ENCODE assay signal across 11 mouse cellular contexts in the genomic region with DNA sequence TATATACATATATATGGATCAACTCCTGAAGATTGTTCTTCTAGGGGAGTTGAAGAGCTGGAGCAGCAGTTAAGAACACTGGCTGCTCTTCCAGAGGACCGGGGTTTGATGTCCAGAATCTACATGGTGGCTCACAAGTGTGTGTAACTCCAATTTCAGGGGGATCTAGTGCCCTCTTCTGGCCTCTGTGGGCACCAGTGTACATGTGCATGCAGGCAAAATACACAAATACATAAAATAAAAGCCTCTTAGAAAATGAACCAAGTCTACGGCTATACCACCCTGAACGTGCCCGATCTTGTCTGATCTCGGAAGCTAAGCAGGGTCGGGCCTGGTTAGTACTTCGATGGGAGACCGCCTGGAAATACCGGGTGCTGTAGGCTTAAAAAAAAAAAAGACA. TPM values are rescaled to one million over a fixed set of nuclear protein-coding genes. Genes with fewer than 3 reads are reported as not detected.
DNase-seq lines count a peak whose midpoint lies in the region; ATAC-seq and TF ChIP-seq lines count a peak whose summit lies in the region.
"Had no signal": no experiment of that assay in that cellular context is flagged by ENCODE, and none has a peak within 500 bp of the region (broad histone marks: within the 10 kb centered on the region; RNA-seq: fewer than 3 reads in every experiment).

No protein-coding gene starts in this region.

- no peak for TF ChIP-seq POLR2A in heart, adult 2 months (IDR thresholded peaks at IDR 0.05; ENCODE audit: insufficient read depth, low read depth, low read length)

- H3K9me3 ChIP-seq in heart, embryonic 11.5 days (replicated peaks; ENCODE audit: control insufficient read depth, low read length), result no peaks in the 10 kb centered on the region
- H3K9me3 ChIP-seq in neural tube, embryonic 13.5 days, result no peaks in the 10 kb centered on the region
- no peaks in the 10 kb centered on the region for H3K9me3 ChIP-seq in kidney, embryonic 16.5 days (ENCODE audit: low read length)
- H3K9me3 ChIP-seq: midbrain, embryonic 13.5 days had no signal

- no peak overlapping the region for H3K27ac ChIP-seq in heart, adult 2 months
- H3K27ac ChIP-seq in heart, embryonic 11.5 days (ENCODE audit: low read depth, low read length), result no peak overlapping the region
- H3K27ac ChIP-seq in neural tube, embryonic 13.5 days (replicated peaks), result no peak overlapping the region
- no peak overlapping the region for H3K27ac ChIP-seq in kidney, embryonic 16.5 days (ENCODE audit: low read length)
- H3K27ac ChIP-seq: hindbrain, embryonic 14.5 days; midbrain, embryonic 13.5 days had no signal

- 46% methylated on average over 9 of the region's 9 CpGs for WGBS in heart, adult 2 months
- WGBS in heart, embryonic 11.5 days (ENCODE audit: insufficient replicate concordance), result 39% methylated on average over 9 of the region's 9 CpGs
- WGBS in neural tube, embryonic 13.5 days, result 39% methylated on average over 9 of the region's 9 CpGs
- WGBS in kidney, embryonic 16.5 days, result 48% methylated on average over 9 of the region's 9 CpGs

- H3K4me3 ChIP-seq in heart, adult 2 months, result no peak overlapping the region
- H3K4me3 ChIP-seq in heart, embryonic 11.5 days (ENCODE audit: low read depth, low read length), result no peak overlapping the region
- no peak overlapping the region for H3K4me3 ChIP-seq in neural tube, embryonic 13.5 days
- H3K4me3 ChIP-seq in kidney, embryonic 16.5 days (ENCODE audit: low read length), result no peak overlapping the region
- H3K4me3 ChIP-seq: midbrain, embryonic 13.5 days had no signal

- H3K9ac ChIP-seq in heart, adult 2 months (ENCODE audit: low read depth, low read length), result no peak overlapping the region
- no peak overlapping the region for H3K9ac ChIP-seq in heart, embryonic 11.5 days (ENCODE audit: low read depth, low read length)
- no peak overlapping the region for H3K9ac ChIP-seq in neural tube, embryonic 13.5 days
- no peak overlapping the region for H3K9ac ChIP-seq in kidney, embryonic 16.5 days (replicated peaks; ENCODE audit: low read length)
- H3K9ac ChIP-seq: hindbrain, embryonic 14.5 days; midbrain, embryonic 13.5 days had no signal

- H3K4me1 ChIP-seq in heart, adult 2 months (ENCODE audit: control insufficient read depth, insufficient read depth, low read length), result no peaks in the 10 kb centered on the region
- peaks cover 16% of the 10 kb centered on the region for H3K4me1 ChIP-seq in heart, embryonic 11.5 days (ENCODE audit: control insufficient read depth, insufficient read depth, low read length)
- H3K4me1 ChIP-seq in neural tube, embryonic 13.5 days (replicated peaks), result peaks cover 33% of the 10 kb centered on the region
- H3K4me1 ChIP-seq in kidney, embryonic 16.5 days (ENCODE audit: insufficient read depth, low read length), result peaks cover 19% of the 10 kb centered on the region

- DNase-seq in heart, adult 2 months, result no peak
- no peak for DNase-seq in neural tube, embryonic 10.5 days (ENCODE audit: extremely low spot score, low spot score)
- DNase-seq in splenic B cell, adult 2 months (ENCODE audit: low read depth, low spot score), result peak; percentile 56
- DNase-seq in urinary bladder, adult 2 months (ENCODE audit: low spot score), result no peak
- DNase-seq: cerebellum, adult 8-10 months had no signal

- ATAC-seq in heart, embryonic 11.5 days (replicated peaks; ENCODE audit: insufficient number of reproducible peaks, low FRiP score, low TSS enrichment), result no peak
- no peak for ATAC-seq in neural tube, embryonic 13.5 days (ENCODE audit: low read depth)
- ATAC-seq in common myeloid progenitor, adult 5-6 weeks (replicated peaks; ENCODE audit: low read depth, poor library complexity, severe bottlenecking), result peak; percentile 53; the same call in 1 of the 2 replicates
- ATAC-seq in kidney, embryonic 16.5 days (ENCODE audit: low FRiP score, low TSS enrichment), result no peak
- ATAC-seq: midbrain, embryonic 13.5 days had no signal

- H3K27me3 ChIP-seq in heart, adult 2 months (ENCODE audit: control insufficient read depth, insufficient read depth, low read length), result peaks cover 15% of the 10 kb centered on the region
- peaks cover 59% of the 10 kb centered on the region for H3K27me3 ChIP-seq in heart, embryonic 11.5 days (ENCODE audit: control insufficient read depth, insufficient read depth, low read length)
- peaks cover 89% of the 10 kb centered on the region for H3K27me3 ChIP-seq in neural tube, embryonic 13.5 days
- peaks cover 2% of the 10 kb centered on the region; the same call in 1 of the 2 replicates for H3K27me3 ChIP-seq in splenic B cell, adult 2 months (ENCODE audit: control insufficient read depth, insufficient read depth, low read length, poor library complexity, severe bottlenecking)
- H3K27me3 ChIP-seq in kidney, embryonic 16.5 days (ENCODE audit: insufficient read depth, low read length), result peaks cover 55% of the 10 kb centered on the region

- no peak overlapping the region for H3K4me2 ChIP-seq in heart, embryonic 11.5 days
- 0 out of 2 replicates have a peak overlapping the region, but pooled peaks have one; percentile 11 for H3K4me2 ChIP-seq in neural tube, embryonic 13.5 days
- H3K4me2 ChIP-seq in kidney, embryonic 16.5 days (replicated peaks; ENCODE audit: low read depth, low read length), result no peak overlapping the region

- no peaks in the 10 kb centered on the region for H3K79me2 ChIP-seq in heart, adult 2 months (replicated peaks; ENCODE audit: control insufficient read depth, insufficient read depth, low read length)

- TF ChIP-seq CTCF in heart, adult 2 months (IDR thresholded peaks at IDR 0.05), result peak; percentile 59

- no peak for TF ChIP-seq EP300 in heart, adult 2 months (IDR thresholded peaks at IDR 0.05; ENCODE audit: insufficient read depth, low read depth, low read length)

- intact Hi-C loops in heart, adult 2 months (cut with DNase I), result no loop called here

- no peaks in the 10 kb centered on the region for H3K36me3 ChIP-seq in heart, adult 2 months (ENCODE audit: control insufficient read depth, insufficient read depth, low read length)
- H3K36me3 ChIP-seq in heart, embryonic 11.5 days (ENCODE audit: control insufficient read depth, insufficient read depth, low read length), result no peaks in the 10 kb centered on the region
- no peaks in the 10 kb centered on the region for H3K36me3 ChIP-seq in neural tube, embryonic 13.5 days
- H3K36me3 ChIP-seq in splenic B cell, adult 2 months (ENCODE audit: control insufficient read depth, insufficient read depth, low read length, poor library complexity, severe bottlenecking), result no peaks in the 10 kb centered on the region
- H3K36me3 ChIP-seq in kidney, embryonic 16.5 days (ENCODE audit: insufficient read depth, low read length), result no peaks in the 10 kb centered on the region
- H3K36me3 ChIP-seq: midbrain, embryonic 13.5 days had no signal

RNA-seq across cellular contexts. Expression of a gene that starts 6.0 kb away (rescaled TPM):
- total RNA-seq in heart, adult 2 months (2021), result not detected
- polyA plus RNA-seq in heart, adult 2 months (2012; rRNA removed), result not detected in 2 replicates
- 0.23 TPM in 1 of 2 replicates, not detected in the other for polyA plus RNA-seq in heart, embryonic 11.5 days (2014; fragmentation: Nextera tagmentation; extraction: Ambion mirVana)
- 1.6 and 1.7 TPM in 2 replicates for polyA plus RNA-seq in neural tube, embryonic 13.5 days (2015; fragmentation: Nextera tagmentation; extraction: Ambion mirVana)
- not detected in 2 replicates for total RNA-seq in common myeloid progenitor, adult 5-6 weeks (2017)
- 0.10 TPM in 1 of 2 replicates, not detected in the other for polyA plus RNA-seq in urinary bladder, adult 2 months (2012; rRNA removed)
- polyA plus RNA-seq in kidney, embryonic 16.5 days (2015; fragmentation: Nextera tagmentation; extraction: Ambion mirVana), result 0.41 and 0.42 TPM in 2 replicates

RNA-seq across cellular contexts. Expression of a gene that starts 19.0 kb away (rescaled TPM):
- 10 to 100 TPM; 82.9 to 88.2 TPM for total RNA-seq in heart, adult 2 months (2021)
- polyA plus RNA-seq in heart, adult 2 months (2012; rRNA removed), result 109 and 140 TPM in 2 replicates
- 69.4 and 78.6 TPM in 2 replicates for polyA plus RNA-seq in heart, embryonic 11.5 days (2014; fragmentation: Nextera tagmentation; extraction: Ambion mirVana)
- 54.6 and 59.0 TPM in 2 replicates for polyA plus RNA-seq in neural tube, embryonic 13.5 days (2015; fragmentation: Nextera tagmentation; extraction: Ambion mirVana)
- total RNA-seq in common myeloid progenitor, adult 5-6 weeks (2017), result 14.8 and 22.5 TPM in 2 replicates
- 59.4 and 67.6 TPM in 2 replicates for polyA plus RNA-seq in urinary bladder, adult 2 months (2012; rRNA removed)
- polyA plus RNA-seq in kidney, embryonic 16.5 days (2015; fragmentation: Nextera tagmentation; extraction: Ambion mirVana), result 50.7 and 54.6 TPM in 2 replicates
